Mouse (Mus musculus) hindbrain, embryonic 10.5 days (tissue): ENCODE results near the gene Dnah8. TPM values are rescaled to one million over a fixed set of nuclear protein-coding genes. Genes with fewer than 3 reads are reported as not detected.

ENCODE experiments used
- DNase-seq: peaks from one replicate; pipeline ENCODE4 v3.0.0-alpha.2; 2017; ENCODE audit warnings: low spot score
- H3K27ac ChIP-seq: fragments of 300-500 bp; sonication (generic); 2 replicates; pipeline ENCODE4 v1.5.1; 2016; ENCODE audit warnings: mild to moderate bottlenecking, moderate library complexity
- H3K27me3 ChIP-seq: fragments of 300-500 bp; sonication (generic); 2 replicates; pipeline ENCODE4 v1.6.1; 2016; ENCODE audit warnings: mild to moderate bottlenecking; ENCODE audit not compliant: poor library complexity, insufficient read depth, severe bottlenecking
- H3K36me3 ChIP-seq: fragments of 300-500 bp; sonication (generic); 2 replicates; pipeline ENCODE4 v1.6.1; 2016; ENCODE audit warnings: mild to moderate bottlenecking, moderate library complexity
- H3K4me1 ChIP-seq: fragments of 300-500 bp; sonication (generic); replicated peaks from 2 replicates; pipeline ENCODE4 v1.6.1; 2016; ENCODE audit warnings: mild to moderate bottlenecking
- H3K4me3 ChIP-seq: fragments of 300-500 bp; sonication (generic); 2 replicates; pipeline ENCODE4 v1.5.1; 2016; ENCODE audit warnings: mild to moderate bottlenecking, moderate library complexity
- H3K9me3 ChIP-seq: fragments of 300-500 bp; sonication (generic); 2 replicates; pipeline ENCODE4 v1.6.1; 2016; ENCODE audit warnings: mild to moderate bottlenecking, moderate library complexity
- WGBS: fragments of 180-500 bp; shearing (Covaris S2); methylation state at CpG from one replicate; pipeline ENCODE4 v1.1.7; 2016; 5-methylcytosine and 5-hydroxymethylcytosine counted together
- polyA plus RNA-seq: library from polyadenylated mRNA; unstranded; fragments of >200 nt; fragmentation: Nextera tagmentation; extraction: Ambion mirVana; gene quantifications from 2 replicates; pipeline ENCODE4 v1.2.1, GENCODE M21; 2016

The Dnah8 gene
- polyA plus RNA-seq, 1 experiment from 2014 or later: 1.0 TPM

- no peak overlapping the region for H3K4me3 ChIP-seq
- no peaks in the 10 kb centered on the region for H3K27me3 ChIP-seq
- 82% methylated on average over 3 of the region's 3 CpGs for WGBS
Measured at GRCm38 (mm10) chr17:30743947-30744346, 119.8 kb downstream of the Dnah8 start.

GRCm38 (mm10) chr17:30746056-30747024, 122.2 kb downstream of the Dnah8 start:
- peak; percentile 65 for DNase-seq
- Histone ChIP-seq H3K27me3 (no peaks in the 10 kb centered on the region), H3K27ac (0 out of 2 replicates have a peak overlapping the region, but pooled peaks have one; percentile 5), H3K36me3 (no peaks in the 10 kb centered on the region), H3K9me3 (no peaks in the 10 kb centered on the region), H3K4me3 (no peak overlapping the region), H3K4me1 (peaks cover 16% of the 10 kb centered on the region; the same call in 1 of the 2 replicates)
- 64% methylated on average over 29 of the region's 29 CpGs for WGBS

More at GRCm38 (mm10) chr17:30743947-30744346, 119.8 kb downstream of the Dnah8 start:
- H3K27ac ChIP-seq: no peak overlapping the region
- no peaks in the 10 kb centered on the region for H3K36me3 ChIP-seq
- DNase-seq: no peak
- peaks cover 8% of the 10 kb centered on the region; the same call in 1 of the 2 replicates for H3K4me1 ChIP-seq
- no peaks in the 10 kb centered on the region for H3K9me3 ChIP-seq

- WGBS: 88% methylated on average over 12 of the region's 12 CpGs
- DNase-seq: no peak
- no peaks in the 10 kb centered on the region for H3K27me3 ChIP-seq
- peaks cover 8% of the 10 kb centered on the region; the same call in 1 of the 2 replicates for H3K4me1 ChIP-seq
- H3K36me3 ChIP-seq: no peaks in the 10 kb centered on the region
- H3K27ac ChIP-seq: no peak overlapping the region
- no peaks in the 10 kb centered on the region for H3K9me3 ChIP-seq
- H3K4me3 ChIP-seq: no peak overlapping the region
Measured at GRCm38 (mm10) chr17:30749391-30749790, 125.2 kb downstream of the Dnah8 start.

- WGBS: 57% methylated on average over 6 of the region's 6 CpGs
- peak overlapping the region; percentile 45; the same call in 1 of the 2 replicates for H3K27ac ChIP-seq
- H3K36me3 ChIP-seq: no peaks in the 10 kb centered on the region
- peaks cover 8% of the 10 kb centered on the region; the same call in 1 of the 2 replicates for H3K4me1 ChIP-seq
- H3K4me3 ChIP-seq: no peak overlapping the region
- no peaks in the 10 kb centered on the region for H3K9me3 ChIP-seq
- no peaks in the 10 kb centered on the region for H3K27me3 ChIP-seq
- no peak for DNase-seq
Measured at GRCm38 (mm10) chr17:30750269-30750668, 126.1 kb downstream of the Dnah8 start.

- no peaks in the 10 kb centered on the region for H3K36me3 ChIP-seq
- H3K27ac ChIP-seq: no peak overlapping the region
- H3K4me1 ChIP-seq: peaks cover 8% of the 10 kb centered on the region; the same call in 1 of the 2 replicates
- H3K4me3 ChIP-seq: no peak overlapping the region
- H3K27me3 ChIP-seq: no peaks in the 10 kb centered on the region
- peaks cover 4% of the 10 kb centered on the region; the same call in 1 of the 2 replicates for H3K9me3 ChIP-seq
- DNase-seq: no peak
- WGBS: 91% methylated on average over 12 of the region's 12 CpGs
Measured at GRCm38 (mm10) chr17:30752370-30752818, 128.2 kb downstream of the Dnah8 start.

- H3K27me3 ChIP-seq: no peaks in the 10 kb centered on the region
- H3K4me1 ChIP-seq: peaks cover 8% of the 10 kb centered on the region; the same call in 1 of the 2 replicates
- no peak overlapping the region for H3K4me3 ChIP-seq
- 91% methylated on average over 6 of the region's 6 CpGs for WGBS
- no peaks in the 10 kb centered on the region for H3K36me3 ChIP-seq
- H3K9me3 ChIP-seq: peaks cover 4% of the 10 kb centered on the region; the same call in 1 of the 2 replicates
- H3K27ac ChIP-seq: no peak overlapping the region
- no peak for DNase-seq
Measured at GRCm38 (mm10) chr17:30753201-30753600, 129.0 kb downstream of the Dnah8 start.

GRCm38 (mm10) chr17:30756771-30757170, 132.6 kb downstream of the Dnah8 start:
- Histone ChIP-seq H3K36me3 (no peaks in the 10 kb centered on the region), H3K4me3 (no peak overlapping the region), H3K27me3 (no peaks in the 10 kb centered on the region), H3K9me3 (peaks cover 6% of the 10 kb centered on the region; the same call in 1 of the 2 replicates), H3K4me1 (no peaks in the 10 kb centered on the region), H3K27ac (no peak overlapping the region)
- no peak for DNase-seq
- 93% methylated on average over 5 of the region's 5 CpGs for WGBS

GRCm38 (mm10) chr17:30760307-30760706, 136.2 kb downstream of the Dnah8 start:
- 93% methylated on average over 4 of the region's 4 CpGs for WGBS

GRCm38 (mm10) chr17:30764276-30764675, 140.1 kb downstream of the Dnah8 start:
- H3K27ac ChIP-seq: no peak overlapping the region
- WGBS: 93% methylated on average over 8 of the region's 8 CpGs
- H3K36me3 ChIP-seq: no peaks in the 10 kb centered on the region
- H3K4me1 ChIP-seq: no peaks in the 10 kb centered on the region
- DNase-seq: no peak
- H3K9me3 ChIP-seq: peaks cover under 1% of the 10 kb centered on the region; the same call in 1 of the 2 replicates
- no peaks in the 10 kb centered on the region for H3K27me3 ChIP-seq
- no peak overlapping the region for H3K4me3 ChIP-seq

More at GRCm38 (mm10) chr17:30760307-30760706, 136.2 kb downstream of the Dnah8 start:
- no peaks in the 10 kb centered on the region for H3K36me3 ChIP-seq
- no peak for DNase-seq
- H3K27me3 ChIP-seq: no peaks in the 10 kb centered on the region
- H3K9me3 ChIP-seq: peaks cover 6% of the 10 kb centered on the region; the same call in 1 of the 2 replicates
- H3K4me3 ChIP-seq: no peak overlapping the region
- no peak overlapping the region for H3K27ac ChIP-seq
- H3K4me1 ChIP-seq: no peaks in the 10 kb centered on the region

GRCm38 (mm10) chr17:30774416-30774815, 150.3 kb downstream of the Dnah8 start:
- DNase-seq: no peak
- Histone ChIP-seq H3K9me3 (peaks cover 3% of the 10 kb centered on the region; the same call in 1 of the 2 replicates), H3K4me3 (no peak overlapping the region), H3K27ac (no peak overlapping the region), H3K4me1 (peaks cover 14% of the 10 kb centered on the region), H3K36me3 (no peaks in the 10 kb centered on the region), H3K27me3 (no peaks in the 10 kb centered on the region)

GRCm38 (mm10) chr17:30775096-30775495, 150.9 kb downstream of the Dnah8 start:
- WGBS: 60% methylated on average over 5 of the region's 5 CpGs
- H3K9me3 ChIP-seq: peaks cover 6% of the 10 kb centered on the region; the same call in 1 of the 2 replicates
- no peaks in the 10 kb centered on the region for H3K27me3 ChIP-seq
- no peak for DNase-seq
- no peak overlapping the region for H3K4me3 ChIP-seq
- H3K36me3 ChIP-seq: no peaks in the 10 kb centered on the region
- no peak overlapping the region for H3K27ac ChIP-seq
- peaks cover 14% of the 10 kb centered on the region for H3K4me1 ChIP-seq

GRCm38 (mm10) chr17:30781046-30781445, 156.9 kb downstream of the Dnah8 start:
- WGBS: 86% methylated on average over 8 of the region's 8 CpGs
- Histone ChIP-seq H3K27me3 (no peaks in the 10 kb centered on the region), H3K27ac (no peak overlapping the region), H3K9me3 (peaks cover 6% of the 10 kb centered on the region; the same call in 1 of the 2 replicates), H3K4me1 (peaks cover 8% of the 10 kb centered on the region; the same call in 1 of the 2 replicates), H3K36me3 (no peaks in the 10 kb centered on the region), H3K4me3 (no peak overlapping the region)
- DNase-seq: no peak

GRCm38 (mm10) chr17:30782286-30782685, 158.1 kb downstream of the Dnah8 start:
- H3K36me3 ChIP-seq: no peaks in the 10 kb centered on the region
- H3K4me3 ChIP-seq: no peak overlapping the region
- H3K27me3 ChIP-seq: no peaks in the 10 kb centered on the region
- DNase-seq: no peak
- WGBS: 86% methylated on average over 14 of the region's 14 CpGs
- peaks cover 6% of the 10 kb centered on the region; the same call in 1 of the 2 replicates for H3K9me3 ChIP-seq
- no peak overlapping the region for H3K27ac ChIP-seq
- peaks cover 8% of the 10 kb centered on the region; the same call in 1 of the 2 replicates for H3K4me1 ChIP-seq
